Mouse (Mus musculus): ENCODE data around the gene Abce1.

DNA sequence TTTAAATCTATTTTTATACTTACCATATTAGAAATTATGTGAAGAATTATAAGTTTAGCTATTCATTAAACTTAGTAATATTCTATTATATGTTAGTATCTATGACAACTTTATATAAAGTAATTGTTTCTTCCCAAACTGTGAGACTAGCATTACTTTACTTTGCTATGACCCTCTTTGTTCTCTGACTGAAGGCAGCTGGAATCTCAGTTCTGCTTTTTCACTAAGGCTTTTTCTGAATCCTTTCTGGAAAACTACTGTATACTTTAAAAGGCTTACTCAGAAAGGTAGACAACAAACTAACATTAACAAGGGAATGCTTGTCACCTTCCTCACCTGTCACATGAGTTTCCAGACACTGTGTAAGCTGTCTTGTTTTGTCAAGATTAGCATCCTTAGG lies 11.8 kb upstream of the Abce1 start:
- TF ChIP-seq CHD2 (IDR thresholded peaks at IDR 0.05; ENCODE audit: low read depth, low read length) (no peak), MAFK (IDR thresholded peaks at IDR 0.05; ENCODE audit: insufficient read depth, low read depth, low read length) (no peak), ZNF384 (IDR thresholded peaks at IDR 0.05; ENCODE audit: low read depth, low read length) (no peak)

Measured in ES-E14 (cell line).